Mouse (Mus musculus) cerebral cortex, adult 2 months (tissue): ENCODE results near the gene Cxadr.

Experiments
- WGBS: fragments of 180-500 bp; shearing (Covaris S2); methylation state at CpG from one replicate; pipeline ENCODE4 v1.1.7; 2018; 5-methylcytosine and 5-hydroxymethylcytosine counted together

Cxadr gene

DNA sequence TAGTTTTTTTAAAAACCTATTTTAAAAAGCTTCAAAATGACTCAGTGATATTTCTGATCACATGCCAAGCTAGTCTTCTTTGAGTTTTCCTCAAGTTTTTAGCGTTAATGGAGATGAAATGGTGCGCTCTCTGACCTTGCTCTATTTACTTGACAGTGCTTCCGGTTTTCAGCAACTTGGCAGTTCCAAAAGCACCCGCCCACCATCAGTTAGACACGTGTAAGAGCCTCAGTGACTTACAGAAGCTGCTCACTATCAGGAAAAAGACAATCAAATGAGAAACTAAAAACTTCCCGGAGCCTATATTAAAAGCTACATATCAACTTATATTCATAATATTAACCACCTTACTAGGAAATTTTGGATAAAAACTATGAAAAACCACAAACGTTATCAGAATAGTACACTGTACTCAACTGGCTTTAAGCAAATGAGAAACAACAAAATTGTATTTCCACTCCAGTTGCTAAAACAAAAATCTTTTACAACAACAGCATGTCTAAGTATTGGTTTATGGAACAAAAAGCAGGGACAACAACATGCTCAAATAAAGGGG lies 70.3 kb downstream of the Cxadr start:
- 51% methylated on average over 7 of the region's 7 CpGs for WGBS

DNA sequence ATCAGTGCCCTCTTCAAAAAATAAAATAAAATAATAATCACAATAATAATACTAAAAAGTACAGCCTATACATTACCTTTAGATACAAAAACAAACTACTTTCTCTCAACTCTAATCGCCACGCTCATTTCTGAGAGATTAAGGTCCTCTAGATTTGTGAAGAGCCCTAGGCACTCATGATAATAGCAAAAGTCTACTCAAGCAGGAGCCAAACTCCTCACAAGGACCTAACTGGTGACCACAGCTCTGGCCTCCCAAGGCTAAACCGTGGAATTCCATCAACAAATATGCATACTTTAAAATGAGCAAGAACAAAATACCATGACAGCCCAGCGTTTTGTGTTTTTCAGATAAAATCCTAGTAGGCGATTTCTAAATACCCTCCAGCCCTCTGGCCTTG lies 71.5 kb downstream of the Cxadr start:
- WGBS: 94% methylated on average over 5 of the region's 5 CpGs

DNA sequence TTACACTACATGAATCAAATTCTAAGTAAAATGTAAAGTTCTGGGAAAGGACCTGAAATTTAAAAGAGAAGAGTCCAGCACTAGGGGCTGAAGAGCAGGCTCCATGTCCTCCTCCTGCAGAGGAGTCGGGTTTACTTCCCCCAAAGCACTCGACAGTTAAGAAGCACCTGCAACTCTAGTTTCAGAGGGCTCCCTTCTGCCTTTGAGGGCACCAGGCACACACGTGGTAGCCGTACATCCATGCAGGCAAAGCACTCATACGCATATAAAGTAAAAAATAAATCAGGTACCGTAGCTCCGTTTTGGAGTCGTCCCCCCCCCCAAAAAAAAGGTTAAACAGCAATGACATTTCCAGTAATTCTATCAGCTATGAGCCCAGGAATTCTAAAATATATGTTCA lies 72.5 kb downstream of the Cxadr start:
- WGBS: 84% methylated on average over 8 of the region's 8 CpGs

- 31% methylated on average over 10 of the region's 10 CpGs for WGBS
Observed at GRCm38 (mm10) chr16:78375222-78375621, 73.9 kb downstream of the Cxadr start.

DNA sequence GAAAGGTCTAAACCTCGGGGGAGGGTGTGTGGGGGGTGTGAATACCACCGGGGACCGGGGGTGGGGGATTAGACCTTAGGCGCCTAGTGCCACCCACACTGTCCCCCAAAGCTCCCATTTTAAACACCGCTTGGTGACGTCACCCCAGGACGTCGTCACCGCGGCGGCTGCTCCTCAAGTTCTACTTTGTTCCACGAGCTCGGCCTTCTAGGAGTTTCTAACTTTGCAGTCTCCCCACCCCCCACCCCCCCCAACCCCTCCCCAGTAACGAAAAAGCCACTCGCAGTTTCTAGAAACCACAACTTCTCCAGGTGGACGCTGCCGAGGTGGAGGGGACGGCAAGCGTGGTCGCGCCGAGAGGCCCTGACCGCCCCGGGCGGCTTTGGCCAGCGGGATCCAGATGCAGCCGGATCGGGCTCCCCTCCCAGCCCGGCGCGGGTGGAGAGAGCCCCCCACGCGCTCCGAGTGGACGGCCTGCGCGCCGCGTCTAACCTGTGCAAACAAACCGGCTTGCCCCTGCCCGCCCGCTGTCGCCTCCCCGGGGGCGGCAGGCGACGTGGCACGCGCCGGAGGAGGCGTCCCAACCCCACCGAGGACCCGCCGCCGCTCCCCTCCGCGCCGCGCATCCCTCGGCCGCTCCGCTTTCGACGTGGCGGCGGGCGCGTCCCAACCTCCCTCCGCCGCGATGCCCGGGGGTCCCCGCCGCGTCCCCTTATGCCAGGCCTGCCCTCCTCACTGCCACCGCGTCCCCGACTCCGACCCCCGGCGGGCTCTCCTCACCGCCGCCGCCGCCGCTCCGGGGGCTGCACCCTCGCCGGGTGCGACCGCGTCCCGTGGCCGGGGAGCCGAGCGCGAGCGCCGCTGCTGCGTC lies 74.8 kb downstream of the Cxadr start:
- under 1% methylated on average over 87 of the region's 100 CpGs for WGBS

GRCm38 (mm10) chr16:78376745-78377570 lies 75.7 kb downstream of the Cxadr start, which contains the start of gene Btg3:
Gene Btg3, minus strand, starts transcription at chr16:78377192.
- 4% methylated on average over 57 of the region's 57 CpGs for whole genome bisulfite sequencing

DNA sequence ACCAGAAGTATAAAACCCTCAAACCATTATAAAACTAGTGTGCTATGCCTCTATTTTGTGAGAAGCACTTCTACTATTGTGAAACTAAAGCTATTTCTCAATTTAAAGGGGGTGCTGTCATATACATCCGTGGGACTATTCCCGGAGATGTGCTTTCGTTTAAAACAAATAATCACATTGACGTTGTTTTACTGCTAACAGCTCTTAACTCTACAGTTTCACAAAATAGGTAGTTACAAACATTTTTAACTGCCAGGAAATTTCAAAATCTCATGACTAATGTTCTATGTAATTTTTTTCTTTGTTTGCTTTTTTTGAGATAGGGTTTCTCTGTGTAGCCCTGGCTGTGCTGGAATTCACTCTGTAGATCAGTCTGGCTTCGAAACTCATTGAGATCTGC lies 77.2 kb downstream of the Cxadr start:
- 80% methylated on average over 5 of the region's 5 CpGs for WGBS

DNA sequence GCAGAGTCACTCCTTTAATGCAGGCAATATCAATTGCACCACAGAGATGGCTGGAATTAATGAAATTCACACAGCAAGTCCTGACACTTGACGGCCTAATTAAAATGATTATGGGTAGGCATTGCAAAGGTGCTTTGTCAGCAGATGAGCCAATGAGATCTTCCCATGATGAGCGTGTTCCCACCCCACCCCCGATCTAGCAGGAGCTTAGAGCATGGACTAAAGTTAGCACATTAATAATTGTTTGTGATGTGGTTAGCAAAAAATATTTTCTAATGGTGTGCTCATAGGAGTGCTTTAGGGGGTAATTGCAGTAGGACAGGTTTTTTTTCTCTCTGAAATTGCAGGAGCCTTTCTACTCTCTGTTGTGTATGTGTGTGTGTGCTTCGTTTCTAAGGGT lies 87.8 kb downstream of the Cxadr start:
- 83% methylated on average over 4 of the region's 4 CpGs for WGBS

DNA sequence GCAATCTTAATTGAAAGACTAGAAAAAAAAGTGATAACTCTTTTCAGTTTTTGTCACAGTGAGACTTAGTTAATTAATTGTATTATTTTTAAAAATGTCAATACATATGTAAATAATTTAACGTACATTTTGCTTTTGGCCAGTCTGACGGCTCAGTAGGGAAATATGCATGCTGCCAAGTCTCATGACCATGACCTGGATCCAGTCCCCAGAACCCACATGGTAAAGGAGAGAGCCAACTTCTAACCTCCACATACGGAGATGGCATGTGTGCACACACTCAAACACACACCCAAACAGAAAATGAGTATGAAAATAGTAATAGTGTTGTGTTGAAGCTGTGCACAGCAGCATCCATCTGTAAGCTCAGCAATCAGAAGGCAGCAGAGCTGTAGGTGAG lies 88.7 kb downstream of the Cxadr start:
- WGBS: 73% methylated on average over 3 of the region's 3 CpGs

DNA sequence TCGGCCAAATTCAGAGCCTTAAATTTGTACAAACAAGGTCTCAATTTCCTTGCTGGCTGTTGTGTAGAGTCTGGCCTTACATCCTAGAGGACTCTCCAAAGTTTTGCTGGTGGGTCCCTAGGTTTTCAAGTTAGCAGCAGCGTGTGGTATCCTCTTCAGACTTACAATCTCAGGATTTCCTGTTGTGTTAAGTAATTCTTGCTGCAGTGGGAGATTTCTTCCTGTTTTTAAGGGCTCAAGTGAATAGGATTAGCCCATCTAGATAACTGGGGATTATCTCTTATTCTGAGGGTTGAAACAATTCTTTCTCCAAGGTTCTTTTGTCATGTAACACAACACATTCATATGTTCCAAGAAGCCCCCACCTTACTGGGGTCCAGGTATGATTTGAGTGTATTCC lies 90.1 kb downstream of the Cxadr start:
- WGBS: 54% methylated on average over 2 of the region's 2 CpGs

DNA sequence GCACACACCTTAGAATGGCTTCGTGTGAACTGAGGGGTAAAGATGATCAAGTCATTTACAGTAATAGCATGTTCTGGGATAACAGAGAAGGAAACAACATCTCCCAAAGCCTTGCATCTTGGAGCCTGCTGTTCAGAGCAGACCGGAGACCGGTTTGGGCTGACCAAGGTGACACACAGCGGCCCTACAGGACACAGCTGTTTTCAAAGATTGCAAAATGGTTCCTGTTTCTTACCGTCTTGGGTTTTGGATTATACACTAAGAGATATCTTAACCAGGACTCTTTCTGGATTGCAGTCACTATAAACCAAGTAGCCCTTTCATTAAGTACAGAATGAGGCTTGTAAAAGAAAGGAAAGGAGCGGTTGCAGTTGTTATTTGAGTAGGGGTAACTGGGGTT lies 97.4 kb downstream of the Cxadr start:
- 93% methylated on average over 6 of the region's 6 CpGs for WGBS

- WGBS: 95% methylated on average over 3 of the region's 3 CpGs
Observed at GRCm38 (mm10) chr16:78399423-78399822, 98.1 kb downstream of the Cxadr start.

GRCm38 (mm10) chr16:78402316-78402715 lies 101.0 kb downstream of the Cxadr start:
- WGBS: 71% methylated on average over 2 of the region's 2 CpGs

DNA sequence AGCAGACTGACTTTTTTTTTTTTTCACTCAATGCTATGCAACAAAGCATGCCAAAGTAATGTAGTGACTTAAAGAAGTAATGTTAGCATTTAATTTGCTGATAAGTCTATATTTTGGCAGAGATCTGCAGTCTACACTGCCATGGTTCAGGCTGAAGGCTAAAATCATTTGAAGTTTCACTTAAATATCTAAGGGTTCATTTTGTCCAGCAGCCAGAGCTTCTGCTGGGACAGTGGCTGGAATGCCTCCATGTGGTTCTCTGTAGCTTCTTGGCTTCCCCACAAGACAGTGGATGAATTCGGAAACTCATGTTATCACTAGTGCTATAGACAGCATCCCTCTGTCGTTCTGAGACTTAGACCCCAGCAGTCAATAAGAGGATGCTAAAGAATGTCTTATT lies 105.4 kb downstream of the Cxadr start:
- 40% methylated on average over 2 of the region's 2 CpGs for WGBS

DNA sequence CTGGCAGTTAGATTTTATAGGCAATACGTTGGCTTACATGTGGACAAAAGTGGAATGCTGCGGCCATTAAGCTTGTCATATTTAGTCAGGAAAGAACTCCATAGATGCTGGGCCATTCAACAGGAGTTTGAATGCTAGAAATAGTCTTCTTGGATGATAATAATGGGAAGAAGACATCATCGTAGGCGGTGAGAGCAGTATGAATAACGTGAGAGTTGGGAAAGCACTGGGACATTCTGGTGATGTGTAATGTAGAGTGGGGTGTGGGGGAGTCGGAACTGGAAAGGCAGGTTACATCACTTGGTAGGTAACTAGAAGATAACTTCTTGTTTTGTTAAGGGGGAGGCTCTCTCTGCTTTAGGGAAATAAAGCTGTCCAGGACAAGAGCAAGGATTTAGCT lies 106.6 kb downstream of the Cxadr start:
- 73% methylated on average over 6 of the region's 6 CpGs for WGBS
